Mouse (Mus musculus) cerebellum, adult (tissue): Measurements from ENCODE around the gene Ampd1.

Experiments used
- ATAC-seq: cut with Nextera tagmentation; 2 replicates; pipeline ENCODE4 v1.9.2; 2017; ENCODE audit warnings: mild to moderate bottlenecking, moderate library complexity, mixed read lengths; ENCODE audit not compliant: insufficient number of reproducible peaks, low FRiP score, low TSS enrichment

The Ampd1 gene

DNA sequence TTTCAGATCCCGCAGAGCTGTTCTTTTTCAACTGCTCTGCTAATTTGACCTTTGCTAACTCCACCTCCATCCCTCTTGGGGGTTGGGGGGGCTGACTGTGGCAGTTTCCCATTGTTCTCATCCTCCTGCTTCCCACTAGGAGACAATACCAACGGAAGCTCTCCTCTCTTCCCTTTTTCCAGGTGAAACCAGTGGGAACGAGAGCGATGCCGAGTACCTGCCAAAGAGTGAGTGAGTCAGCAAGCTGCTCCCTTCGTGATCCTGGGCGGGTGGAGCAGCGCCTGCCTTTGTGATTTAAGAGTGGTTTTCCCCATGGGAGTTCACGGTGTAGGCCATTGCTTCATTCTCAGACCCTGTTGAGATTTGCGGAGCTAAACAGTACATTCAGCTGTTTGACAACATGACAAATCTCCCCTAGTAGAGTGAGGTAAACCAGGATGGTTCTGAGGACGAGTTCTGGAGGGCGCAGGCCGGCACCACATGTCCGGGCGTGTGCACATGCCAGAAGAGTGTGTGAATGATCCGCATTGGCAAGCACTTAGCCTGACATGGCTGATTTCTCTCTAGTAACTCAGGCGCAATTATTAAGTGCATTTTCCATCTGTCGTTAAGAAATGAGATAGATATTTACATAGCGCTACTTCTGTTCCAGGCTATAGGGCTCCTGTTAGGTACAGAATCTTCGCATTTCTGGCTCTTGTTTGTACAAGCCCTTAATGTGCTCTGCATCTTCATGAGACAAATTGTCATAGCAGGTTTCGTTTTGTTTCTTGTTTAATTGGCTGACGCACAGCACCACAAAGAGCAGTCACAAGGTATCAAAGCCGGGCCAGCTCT, 72.7 kb downstream of the Ampd1 start:
- no peak for ATAC-seq

DNA sequence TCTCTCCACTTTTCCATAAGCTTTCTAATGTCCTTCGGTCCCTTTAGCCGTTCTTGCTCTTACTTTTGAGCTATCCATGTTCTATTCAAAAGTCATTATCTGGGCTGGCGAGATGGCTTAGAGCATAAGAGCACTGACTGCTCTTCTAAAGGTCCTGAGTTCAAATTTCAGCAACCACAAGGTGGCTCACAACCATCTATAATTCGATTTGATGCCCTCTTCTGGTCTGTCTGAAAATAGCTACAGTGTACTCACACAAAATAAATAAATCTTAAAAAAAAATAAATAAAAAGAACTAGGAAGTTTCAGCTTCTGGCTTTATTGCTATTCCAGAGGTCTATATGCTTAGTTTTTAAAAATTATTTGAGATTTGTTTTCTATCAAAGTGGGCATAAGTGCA, 74.0 kb downstream of the Ampd1 start:
- no peak for ATAC-seq

DNA sequence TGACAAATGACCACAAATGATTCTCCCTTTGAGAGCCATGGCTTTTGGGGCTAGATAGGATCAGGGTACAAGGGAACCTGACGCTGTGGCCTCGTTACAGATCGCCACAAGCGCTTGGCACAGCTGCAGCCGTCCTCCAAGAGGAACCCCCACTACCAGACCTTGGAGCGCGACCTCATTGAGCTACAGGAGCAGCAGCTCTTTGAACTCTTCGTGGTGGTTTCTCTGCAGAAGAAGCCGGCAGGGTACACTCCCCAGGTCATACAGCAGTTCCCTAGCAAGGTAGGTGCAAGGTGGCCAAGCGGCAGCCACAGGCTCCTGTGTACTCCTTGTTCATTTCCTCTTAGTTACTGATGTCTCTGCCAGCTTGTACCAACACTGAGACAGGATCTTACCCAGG, 75.1 kb downstream of the Ampd1 start:
- no peak for ATAC-seq
